Mouse (Mus musculus): ENCODE results near the gene A530084C06Rik.

Gene A530084C06Rik

GRCm38 (mm10) chr13:31546784-31547183 lies 12.3 kb downstream of the A530084C06Rik start:
- intact Hi-C loops (cut with DNase I): no loop called here

GRCm38 (mm10) chr13:31543021-31543420 lies 16.1 kb downstream of the A530084C06Rik start:
- intact Hi-C loops (cut with DNase I): no loop called here

- intact Hi-C loops (cut with DNase I): no loop called here
Measured at GRCm38 (mm10) chr13:31534726-31535125, 24.4 kb downstream of the A530084C06Rik start.

- intact Hi-C loops (cut with DNase I): no loop called here
Measured at GRCm38 (mm10) chr13:31531651-31532061, 27.5 kb downstream of the A530084C06Rik start.

GRCm38 (mm10) chr13:31531186-31531585 lies 27.9 kb downstream of the A530084C06Rik start:
- intact Hi-C loops (cut with DNase I): no loop called here

GRCm38 (mm10) chr13:31524976-31525375 lies 34.2 kb downstream of the A530084C06Rik start:
- intact Hi-C loops (cut with DNase I): no loop called here

- intact Hi-C loops (cut with DNase I): no loop called here
Measured at GRCm38 (mm10) chr13:31518971-31519370, 40.2 kb downstream of the A530084C06Rik start.

GRCm38 (mm10) chr13:31518411-31518886 lies 40.7 kb downstream of the A530084C06Rik start:
- intact Hi-C loops (cut with DNase I): no loop called here

GRCm38 (mm10) chr13:31515261-31515660 lies 43.9 kb downstream of the A530084C06Rik start:
- intact Hi-C loops (cut with DNase I): no loop called here

GRCm38 (mm10) chr13:31506494-31507167 lies 52.5 kb downstream of the A530084C06Rik start:
- intact Hi-C loops (cut with DNase I): no loop called here

All from adrenal gland (tissue).